Mouse (Mus musculus) G1E (cell line): ENCODE measurements around the gene Ttc28. TPM values are rescaled to one million over a fixed set of nuclear protein-coding genes. Genes with fewer than 3 reads are reported as not detected.

Experiments used
- ATAC-seq: 2 replicates; pipeline ENCODE4 v1.8.0; 2016; ENCODE audit warnings: mild to moderate bottlenecking; ENCODE audit not compliant: insufficient number of reproducible peaks, poor library complexity, low FRiP score, severe bottlenecking; ENCODE audit errors: extremely low read depth
- DNase-seq: peaks from one replicate; pipeline ENCODE4 v3.0.0; 2012; ENCODE audit warnings: low spot score
- H3K27me3 ChIP-seq: 2 replicates; pipeline ENCODE4 v1.6.1; 2012; ENCODE audit warnings: mild to moderate bottlenecking, low read length, inconsistent platforms; ENCODE audit not compliant: insufficient read depth
- H3K36me3 ChIP-seq: replicated peaks from 2 replicates; pipeline ENCODE3; 2012; ENCODE audit warnings: mild to moderate bottlenecking, inconsistent platforms
- H3K4me1 ChIP-seq: 2 replicates; pipeline ENCODE4 v1.6.1; 2012; ENCODE audit warnings: low read depth, low read length, inconsistent platforms, mixed read lengths; ENCODE audit not compliant: insufficient read depth
- H3K4me3 ChIP-seq: 2 replicates; pipeline ENCODE4 v1.5.1; 2012; ENCODE audit warnings: low read depth, mild to moderate bottlenecking, inconsistent platforms, low read length, moderate library complexity, mixed read lengths
- H3K9me3 ChIP-seq: replicated peaks from 2 replicates; pipeline ENCODE4 v1.6.1; 2012; ENCODE audit warnings: inconsistent platforms
- CTCF ChIP-seq: IDR thresholded peaks from 2 replicates; pipeline ENCODE4 v1.5.1; 2012; ENCODE audit warnings: low read depth, low read length, inconsistent platforms, mixed read lengths
- GATA1 ChIP-seq: IDR thresholded peaks from 2 replicates; pipeline ENCODE4 v1.6.1; 2012; ENCODE audit warnings: borderline replicate concordance, low read length, inconsistent platforms, mixed read lengths
- GATA2 ChIP-seq: IDR thresholded peaks from 2 replicates; pipeline ENCODE4 v1.6.1; 2012; ENCODE audit warnings: low read depth, low read length, inconsistent platforms, borderline replicate concordance
- POLR2AphosphoS5 ChIP-seq: IDR thresholded peaks from 2 replicates; pipeline ENCODE4 v1.6.1; 2012; ENCODE audit warnings: low read depth, low read length, inconsistent platforms; ENCODE audit not compliant: insufficient replicate concordance
- TAL1 ChIP-seq: conservative IDR thresholded peaks from 2 replicates; pipeline ENCODE4 v1.6.1; 2012; ENCODE audit warnings: low read depth, low read length, inconsistent platforms, mixed read lengths
- polyA plus RNA-seq: library from polyadenylated mRNA; stranded (reverse); fragments of >175 nt; gene quantifications from 2 replicates; pipeline ENCODE4 v1.2.3, GENCODE M21; 2012
- total RNA-seq, 2 experiments: library from RNA; stranded (forward) in 1 of 2; stranded (reverse) in 1 of 2; fragments of 200-1000 nt in 1 of 2; fragments of >200 nt in 1 of 2; fragmentation: Nextera tagmentation in 1 of 2; gene quantifications; 2 replicates each; pipeline ENCODE4 v1.2.3; 2014 to 2017

The Ttc28 gene
- total and polyA plus RNA-seq, 3 experiments, result 0.28 to 2.0 (median 0.55) TPM

GRCm38 (mm10) chr5:111228302-111229040 lies 348.9 kb downstream of the Ttc28 start:
- TF ChIP-seq GATA2 (no peak), GATA1 (no peak), CTCF (no peak), TAL1 (no peak), POLR2AphosphoS5 (no peak)
- Histone ChIP-seq H3K9me3 (no peaks in the 10 kb centered on the region), H3K4me3 (no peak overlapping the region), H3K4me1 (no peaks in the 10 kb centered on the region), H3K36me3 (no peaks in the 10 kb centered on the region), H3K27me3 (peaks cover 2% of the 10 kb centered on the region; the same call in 1 of the 2 replicates)
- DNase-seq, result no peak
- no peak for ATAC-seq

GRCm38 (mm10) chr5:111229041-111229394 lies 349.4 kb downstream of the Ttc28 start:
- ATAC-seq, result no peak
- H3K4me3 ChIP-seq, result no peak overlapping the region
- TF ChIP-seq GATA1 (no peak), CTCF (no peak), POLR2AphosphoS5 (no peak), GATA2 (no peak), TAL1 (no peak)
- H3K4me1 ChIP-seq, result no peaks in the 10 kb centered on the region
- no peaks in the 10 kb centered on the region for H3K36me3 ChIP-seq
- DNase-seq, result no peak
- H3K27me3 ChIP-seq, result peaks cover 2% of the 10 kb centered on the region; the same call in 1 of the 2 replicates
- no peaks in the 10 kb centered on the region for H3K9me3 ChIP-seq

GRCm38 (mm10) chr5:111229671-111230070 lies 350.1 kb downstream of the Ttc28 start:
- no peaks in the 10 kb centered on the region for H3K9me3 ChIP-seq
- H3K4me1 ChIP-seq, result no peaks in the 10 kb centered on the region
- DNase-seq, result no peak
- no peak for ATAC-seq
- H3K4me3 ChIP-seq, result no peak overlapping the region
- H3K27me3 ChIP-seq, result peaks cover 2% of the 10 kb centered on the region; the same call in 1 of the 2 replicates
- TF ChIP-seq CTCF, result no peak
- TF ChIP-seq GATA1, result no peak
- TF ChIP-seq POLR2AphosphoS5, result no peak
- no peak for TF ChIP-seq TAL1
- TF ChIP-seq GATA2, result no peak
- no peaks in the 10 kb centered on the region for H3K36me3 ChIP-seq

- Histone ChIP-seq H3K27me3 (peaks cover 2% of the 10 kb centered on the region; the same call in 1 of the 2 replicates), H3K9me3 (no peaks in the 10 kb centered on the region), H3K36me3 (no peaks in the 10 kb centered on the region), H3K4me3 (no peak overlapping the region), H3K4me1 (no peaks in the 10 kb centered on the region)
- TF ChIP-seq TAL1 (no peak), CTCF (no peak), POLR2AphosphoS5 (no peak), GATA1 (no peak), GATA2 (no peak)
- DNase-seq (no peak), ATAC-seq (no peak)
Observed at GRCm38 (mm10) chr5:111231044-111231443, 351.4 kb downstream of the Ttc28 start.

- ATAC-seq (no peak), DNase-seq (no peak)
- TF ChIP-seq GATA1 (no peak), GATA2 (no peak), POLR2AphosphoS5 (no peak), TAL1 (no peak), CTCF (no peak)
- Histone ChIP-seq H3K36me3 (no peaks in the 10 kb centered on the region), H3K4me3 (no peak overlapping the region), H3K4me1 (no peaks in the 10 kb centered on the region), H3K27me3 (no peaks in the 10 kb centered on the region; the same call in 1 of the 2 replicates), H3K9me3 (no peaks in the 10 kb centered on the region)
Observed at GRCm38 (mm10) chr5:111231769-111232168, 352.2 kb downstream of the Ttc28 start.

- no peaks in the 10 kb centered on the region; the same call in 1 of the 2 replicates for H3K27me3 ChIP-seq
- ATAC-seq (no peak), DNase-seq (no peak)
- no peaks in the 10 kb centered on the region for H3K36me3 ChIP-seq
- no peaks in the 10 kb centered on the region for H3K4me1 ChIP-seq
- TF ChIP-seq TAL1 (no peak), CTCF (no peak), GATA2 (no peak), POLR2AphosphoS5 (no peak), GATA1 (no peak)
- no peak overlapping the region for H3K4me3 ChIP-seq
- H3K9me3 ChIP-seq, result no peaks in the 10 kb centered on the region
Observed at GRCm38 (mm10) chr5:111233022-111233709, 353.6 kb downstream of the Ttc28 start.
